Mouse (Mus musculus) ovary, postnatal 10 days (tissue): ENCODE results near the gene Rhcg.

ENCODE experiments used
- DNase-seq: peaks from one replicate; pipeline ENCODE4 v3.0.0; 2022; ENCODE audit warnings: low spot score

Gene Rhcg

GRCm38 (mm10) chr7:79617418-79617817, at the start of gene Rhcg:
TSS of gene Rhcg (minus strand) at chr7:79617657.
- no peak for DNase-seq

DNA sequence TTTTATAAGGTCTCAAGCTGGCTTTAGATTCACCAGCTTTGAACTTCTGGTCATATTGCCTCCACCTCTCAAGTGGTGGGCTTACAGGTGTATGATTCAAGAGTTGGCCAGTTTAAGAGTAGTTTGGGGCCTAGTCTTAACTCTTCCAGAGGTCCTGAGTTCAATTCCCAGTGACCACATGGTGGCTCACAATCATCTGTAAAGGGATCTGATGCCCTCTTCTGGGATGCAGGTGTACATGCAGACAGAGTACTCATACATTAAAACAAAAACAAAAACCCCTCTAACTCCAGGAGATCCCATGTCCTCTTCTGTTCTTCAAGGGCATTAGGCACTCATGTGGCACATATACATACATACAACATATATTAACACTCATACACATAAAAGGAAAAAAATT, 49.2 kb upstream of the Rhcg start:
- DNase-seq = no peak

DNA sequence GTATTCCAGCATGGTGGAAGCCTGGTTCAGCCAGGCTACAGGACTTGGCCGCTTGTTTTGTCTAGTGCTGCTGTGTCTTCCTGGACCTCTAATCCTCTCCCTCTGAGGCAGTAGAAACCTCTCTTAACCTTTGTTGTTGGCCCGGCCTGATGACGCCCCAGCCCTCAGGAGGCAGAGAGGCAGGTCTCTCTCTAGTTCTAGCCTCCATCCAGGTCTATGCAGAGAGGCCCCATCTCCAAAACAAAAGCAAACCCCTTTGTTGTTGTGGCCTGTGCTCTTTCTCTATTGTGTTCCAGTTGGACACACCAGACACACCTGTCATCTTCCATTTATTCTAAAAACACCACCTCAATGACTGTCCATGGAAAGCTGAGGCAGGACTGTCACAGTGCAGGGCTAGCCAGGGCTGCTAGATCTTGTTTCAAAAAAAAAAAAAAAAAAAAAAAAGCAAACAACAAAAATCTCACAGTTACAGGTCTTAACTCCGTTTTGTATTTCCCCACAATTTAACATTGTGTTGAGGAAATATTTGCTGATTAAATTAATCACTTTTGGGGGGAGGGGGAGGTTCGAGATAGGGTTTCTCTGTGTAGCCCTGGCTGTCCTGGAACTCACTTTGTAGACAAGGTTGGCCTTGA, 43.9 kb upstream of the Rhcg start:
- no peak for DNase-seq

DNA sequence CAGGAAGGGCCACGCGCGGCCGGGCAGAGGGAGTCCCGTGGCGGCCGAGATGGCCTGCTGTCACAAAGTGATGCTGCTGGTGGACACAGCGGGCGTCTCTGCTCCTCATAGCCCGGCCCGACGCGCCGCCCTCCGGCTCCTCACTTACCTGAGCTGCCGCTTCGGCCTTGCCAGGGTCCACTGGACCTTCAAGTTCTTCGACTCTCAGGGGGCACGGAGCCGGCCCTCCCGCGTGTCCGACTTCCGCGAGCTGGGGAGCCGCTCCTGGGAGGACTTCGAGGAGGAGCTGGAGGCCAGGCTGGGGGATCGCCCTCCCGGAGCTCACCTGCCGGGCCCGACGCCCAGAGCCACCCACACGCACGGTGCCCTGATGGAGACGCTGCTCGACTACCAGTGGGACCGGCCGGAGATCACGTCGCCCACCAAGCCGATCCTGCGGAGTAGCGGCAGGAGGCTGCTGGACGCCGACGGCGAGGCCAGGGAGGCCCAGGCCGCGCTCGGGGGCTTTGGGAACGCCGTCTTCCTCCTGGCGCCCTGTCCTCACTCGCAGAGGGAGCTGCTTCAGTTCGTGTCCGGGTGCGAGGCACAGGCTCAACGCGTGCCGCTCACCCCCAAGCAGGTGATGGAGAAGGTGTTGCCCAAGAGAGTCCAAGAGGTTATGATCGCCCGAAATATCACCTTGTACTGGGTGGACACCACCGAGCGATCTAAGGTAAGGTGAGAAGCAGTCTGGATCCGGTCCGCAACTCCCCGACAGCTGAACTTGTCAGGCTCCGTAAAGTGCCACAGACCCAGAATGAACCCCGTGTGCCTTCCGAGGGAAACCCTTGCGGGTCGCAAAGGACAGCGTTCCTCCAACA, 43.1 kb upstream of the Rhcg start:
- no peak for DNase-seq

DNA sequence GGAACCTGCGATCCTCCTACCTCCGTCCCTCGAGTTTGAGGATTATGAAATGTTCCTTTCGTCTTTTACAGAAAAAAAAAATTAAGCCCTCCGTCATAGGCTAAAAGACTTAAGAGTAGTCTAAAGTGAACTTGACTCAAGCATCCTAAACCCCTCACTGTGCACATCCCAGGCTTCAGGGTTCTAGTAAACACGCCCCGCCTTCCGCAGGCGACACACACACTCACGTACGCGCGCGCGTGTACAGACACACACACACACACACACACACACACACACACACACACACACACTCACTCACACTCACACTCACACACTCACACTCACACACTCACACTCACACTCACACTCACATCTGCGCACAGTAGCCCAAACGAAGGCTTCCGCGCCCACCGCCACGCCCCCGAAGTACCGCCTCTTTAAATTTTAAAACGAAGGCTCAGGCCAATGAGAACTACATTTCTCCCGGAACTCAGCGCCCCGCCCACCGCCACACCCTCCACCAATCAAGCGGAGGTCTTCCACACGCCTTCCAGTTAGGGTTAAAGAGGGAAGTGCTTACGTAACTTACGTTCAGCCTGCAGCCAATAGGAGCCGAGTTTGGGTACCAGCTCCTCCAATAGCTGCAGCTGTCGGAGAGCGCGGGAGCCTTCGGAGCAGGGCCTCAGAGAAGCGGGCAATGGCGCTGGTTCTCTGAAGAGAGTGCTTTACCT, 42.3 kb upstream of the Rhcg start, which contains the start of gene Ticrr:
Ticrr (plus strand) TSS at position 619 of the 713 bp plus-strand sequence.
- DNase-seq = peak; percentile 83

DNA sequence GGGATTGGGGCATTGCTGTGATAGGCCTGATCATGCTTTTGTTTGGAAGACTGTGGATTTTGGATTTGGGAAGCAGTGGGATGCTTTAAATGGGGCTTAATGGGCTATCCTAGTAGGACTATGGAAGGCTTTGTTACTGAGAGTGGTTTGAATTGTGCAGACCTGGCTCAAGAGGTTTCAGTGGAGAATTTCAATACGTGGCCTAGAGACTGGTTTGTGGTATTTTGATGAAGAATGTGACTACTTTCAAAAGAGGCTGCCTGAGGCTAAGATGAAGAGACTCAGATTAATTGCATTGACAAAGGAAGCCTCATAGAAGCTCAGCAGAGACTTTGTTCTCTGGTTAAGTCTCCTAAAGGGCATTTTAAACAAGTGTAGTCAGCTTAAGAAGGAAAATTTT, 37.1 kb upstream of the Rhcg start:
- no peak for DNase-seq

DNA sequence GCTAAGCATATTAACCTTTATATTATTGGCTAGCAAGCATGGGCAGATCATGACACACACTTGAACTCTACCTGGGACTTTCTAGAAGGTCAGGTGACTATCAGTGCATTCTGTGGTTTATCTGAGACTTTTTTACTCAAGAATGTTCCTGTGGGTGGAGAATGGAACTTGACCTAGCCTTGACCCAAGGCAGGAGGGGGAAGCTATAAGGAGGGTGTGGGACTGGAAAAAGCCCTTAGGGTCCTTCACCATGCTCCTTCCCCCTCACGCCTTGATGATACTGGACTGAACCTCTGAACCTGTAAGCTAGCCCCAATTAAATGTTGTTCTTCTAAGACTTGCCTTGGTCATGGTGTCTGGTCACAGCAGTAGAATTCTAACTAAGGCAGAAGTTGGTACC, 36.7 kb upstream of the Rhcg start:
- DNase-seq = no peak

GRCm38 (mm10) chr7:79649005-79649404, 31.5 kb upstream of the Rhcg start:
- peak; percentile 24 for DNase-seq

DNA sequence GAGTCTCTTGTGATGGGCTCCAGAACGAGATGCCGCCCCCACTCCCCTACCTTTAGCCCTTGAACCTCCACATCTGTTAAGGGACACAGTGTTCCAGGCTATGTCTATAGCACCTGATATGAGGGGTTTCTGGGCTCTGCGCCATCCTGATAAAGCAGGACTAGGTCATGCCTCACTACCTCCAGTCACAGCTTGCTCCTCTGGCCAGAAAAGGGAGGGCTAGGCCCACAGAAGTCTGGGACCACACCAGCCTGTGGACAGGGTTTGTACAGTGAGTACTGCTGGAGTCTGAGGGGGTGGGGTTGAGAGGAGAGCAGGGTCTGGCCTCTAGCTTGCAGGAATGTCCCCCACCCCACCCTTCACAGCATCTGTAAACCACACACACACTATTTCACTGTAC, 29.8 kb upstream of the Rhcg start:
- DNase-seq = no peak

DNA sequence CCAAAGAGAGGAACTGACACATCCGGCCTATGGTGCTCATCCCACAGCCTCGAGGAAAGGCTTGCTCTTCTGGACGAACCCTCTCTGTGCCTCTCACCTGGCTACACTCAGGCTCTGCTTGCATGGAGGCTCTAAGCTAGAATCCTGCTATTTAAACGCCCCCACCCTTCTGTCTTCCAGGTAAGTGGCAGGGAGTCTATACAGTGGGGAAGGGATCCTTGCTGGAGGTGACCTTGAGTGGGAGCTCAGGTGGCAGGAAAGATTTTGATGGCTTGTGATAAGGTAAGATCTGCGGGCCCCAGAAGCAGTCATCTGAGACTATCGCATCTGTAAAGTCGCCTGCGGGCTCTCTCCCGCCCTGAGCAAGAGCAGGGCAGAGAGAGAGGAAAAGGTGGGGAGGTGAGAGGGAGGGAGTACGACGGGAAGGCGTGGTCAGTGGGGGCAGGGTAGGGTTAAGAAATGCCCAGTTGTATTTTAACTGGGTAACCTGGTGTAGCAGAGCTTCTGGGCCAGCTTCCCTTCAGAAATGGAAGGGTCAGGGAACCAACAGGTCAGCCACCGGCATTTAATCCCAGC, 14.4 kb upstream of the Rhcg start:
- DNase-seq = no peak

DNA sequence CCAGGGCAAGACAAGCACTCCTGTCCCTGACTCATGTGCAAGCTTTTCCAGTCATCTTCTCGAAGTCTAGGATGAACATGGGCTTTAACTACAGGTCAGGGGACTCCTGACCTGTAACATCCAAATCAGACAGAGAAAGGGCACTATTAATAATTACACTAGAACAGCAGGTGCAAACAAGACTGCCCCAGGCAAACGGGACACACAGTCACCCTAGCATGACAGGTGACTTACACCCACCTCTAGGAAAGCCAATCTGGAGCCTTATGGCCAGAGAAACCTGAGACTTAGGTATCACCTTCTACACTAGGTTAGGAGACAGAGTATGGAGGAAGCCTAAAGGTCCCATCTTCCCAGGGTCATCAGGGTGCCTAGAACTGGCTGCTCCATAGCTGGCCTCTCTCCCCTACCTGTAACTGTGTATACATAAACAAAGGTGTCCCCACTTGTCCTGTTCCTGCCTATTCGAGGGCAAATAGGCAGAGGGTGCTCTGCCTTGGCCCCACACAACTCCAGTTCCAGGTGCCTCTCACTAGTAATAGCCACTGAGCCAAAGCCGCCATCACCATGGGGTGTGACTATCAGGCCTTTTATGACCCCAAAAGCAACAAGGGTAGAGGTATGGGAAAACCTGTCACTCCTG, 10.9 kb upstream of the Rhcg start:
- DNase-seq = no peak

DNA sequence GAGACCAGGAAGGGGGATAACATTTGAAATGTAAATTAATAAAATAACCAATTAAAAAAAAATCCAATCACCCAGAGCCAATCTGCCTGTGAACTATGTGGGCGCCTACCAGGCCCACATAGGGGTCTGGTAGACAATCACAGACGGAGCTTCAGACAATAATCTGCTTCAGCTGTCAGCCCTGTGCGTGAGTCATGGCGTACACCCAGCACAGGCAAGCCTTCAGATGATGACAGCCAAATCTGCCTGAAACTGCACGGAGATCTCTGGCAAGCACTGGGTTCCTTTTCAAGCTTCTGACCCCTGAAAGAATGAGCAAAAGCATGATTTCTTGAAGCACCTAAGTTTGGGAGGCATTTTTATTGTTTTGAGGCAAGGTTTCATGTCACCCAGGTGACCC, 8.7 kb upstream of the Rhcg start:
- no peak for DNase-seq

DNA sequence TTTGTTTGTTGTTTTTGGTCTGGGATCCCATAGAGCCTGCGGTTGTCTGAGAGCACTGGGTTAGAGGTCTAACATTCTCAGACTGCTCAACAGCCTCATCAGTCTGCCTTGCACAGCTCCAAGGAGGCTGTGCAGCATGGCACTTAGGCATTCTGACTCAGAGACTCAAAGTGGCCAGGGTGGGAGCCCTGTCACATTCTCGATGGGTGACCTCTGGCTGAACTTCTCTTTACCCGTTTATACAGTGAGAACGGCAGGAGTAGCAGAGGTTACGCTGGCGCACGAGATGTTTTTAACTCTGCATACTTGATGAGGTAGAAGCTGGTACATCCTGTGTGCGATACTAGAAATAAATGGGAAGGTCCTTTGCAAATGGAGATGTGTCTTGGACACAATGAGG, 5.6 kb upstream of the Rhcg start:
- DNase-seq = no peak

GRCm38 (mm10) chr7:79619493-79619892, 2.0 kb upstream of the Rhcg start:
- no peak for DNase-seq

DNA sequence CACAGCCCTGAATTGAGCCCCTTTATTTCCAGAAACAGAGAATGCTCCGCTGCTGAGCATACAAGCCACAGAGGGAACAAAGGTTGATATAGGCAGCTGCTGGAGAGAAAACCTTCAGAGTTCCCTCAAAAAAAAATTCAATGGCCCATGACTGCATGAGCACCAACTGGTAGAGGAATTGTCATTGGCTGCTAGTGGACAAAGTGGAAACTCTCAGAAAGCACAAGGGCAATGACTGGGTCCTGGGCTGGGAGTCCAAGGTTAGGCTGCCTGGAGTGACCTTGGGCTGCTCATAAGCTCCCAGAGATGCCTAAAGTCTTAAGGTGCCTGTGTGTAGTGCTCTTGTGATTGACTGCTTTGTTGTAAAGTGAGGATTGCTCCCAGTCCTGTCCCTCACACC, 1.5 kb downstream of the Rhcg start:
- DNase-seq = no peak

DNA sequence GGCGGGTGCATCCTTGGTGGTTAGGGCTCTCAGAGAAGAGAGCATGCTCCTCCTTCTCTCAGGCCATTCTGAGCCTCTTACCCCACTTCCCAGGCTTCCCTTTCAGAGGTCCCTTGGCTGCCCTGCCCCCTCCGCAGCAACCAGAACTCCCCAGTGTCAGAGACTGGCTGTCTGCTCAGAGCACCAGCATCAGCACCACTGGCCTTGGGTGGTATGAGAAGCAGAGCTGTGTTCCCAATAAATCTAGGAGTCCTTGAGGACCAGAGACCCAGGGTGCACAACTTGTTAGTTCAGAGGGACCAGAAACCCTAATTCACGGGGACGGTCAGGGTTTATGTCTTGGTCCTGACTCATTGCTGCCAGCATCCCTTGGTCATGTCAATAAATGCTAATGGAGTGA, 2.4 kb downstream of the Rhcg start:
- DNase-seq = no peak

DNA sequence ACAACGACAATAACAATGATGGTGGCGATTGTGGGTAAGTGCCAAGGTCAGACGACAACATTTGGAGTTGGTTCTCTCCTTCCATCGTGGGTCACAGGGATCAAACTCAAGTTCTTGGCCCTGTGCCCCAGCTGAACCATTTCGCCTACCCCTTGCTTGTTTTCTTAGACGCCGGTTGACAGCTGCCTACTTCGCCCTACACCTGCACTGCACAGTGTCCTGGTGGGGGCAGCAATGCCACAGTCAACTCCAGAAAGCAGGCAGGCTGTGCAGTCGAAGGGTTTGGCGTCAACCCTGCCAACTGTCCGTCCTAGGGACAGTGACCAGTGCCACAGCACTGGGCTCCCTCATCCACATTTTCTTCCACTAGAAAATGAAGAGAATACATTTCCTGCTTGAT, 4.1 kb downstream of the Rhcg start:
- no peak for DNase-seq

DNA sequence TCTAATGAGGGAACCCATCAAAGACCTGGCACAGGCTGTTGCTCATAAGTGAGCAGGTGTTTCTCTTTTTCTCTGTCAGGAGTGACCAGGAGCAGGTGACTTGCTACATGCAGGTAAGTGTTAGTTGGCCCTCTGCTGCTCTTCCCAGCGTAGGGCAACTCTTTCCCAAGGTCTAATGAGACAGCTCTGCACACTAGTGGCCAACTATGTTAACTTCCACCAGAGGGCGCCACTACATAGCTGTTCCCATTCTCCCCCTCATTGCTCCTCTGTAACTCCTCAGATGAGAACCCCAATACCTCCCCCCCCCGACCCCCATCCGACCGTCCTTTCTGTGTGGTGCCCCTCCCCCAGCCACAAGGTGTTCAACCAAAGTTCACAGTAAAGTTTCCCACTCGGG, 4.7 kb downstream of the Rhcg start:
- DNase-seq = no peak

- no peak for DNase-seq
Measured at GRCm38 (mm10) chr7:79611901-79612300, 5.6 kb downstream of the Rhcg start.

DNA sequence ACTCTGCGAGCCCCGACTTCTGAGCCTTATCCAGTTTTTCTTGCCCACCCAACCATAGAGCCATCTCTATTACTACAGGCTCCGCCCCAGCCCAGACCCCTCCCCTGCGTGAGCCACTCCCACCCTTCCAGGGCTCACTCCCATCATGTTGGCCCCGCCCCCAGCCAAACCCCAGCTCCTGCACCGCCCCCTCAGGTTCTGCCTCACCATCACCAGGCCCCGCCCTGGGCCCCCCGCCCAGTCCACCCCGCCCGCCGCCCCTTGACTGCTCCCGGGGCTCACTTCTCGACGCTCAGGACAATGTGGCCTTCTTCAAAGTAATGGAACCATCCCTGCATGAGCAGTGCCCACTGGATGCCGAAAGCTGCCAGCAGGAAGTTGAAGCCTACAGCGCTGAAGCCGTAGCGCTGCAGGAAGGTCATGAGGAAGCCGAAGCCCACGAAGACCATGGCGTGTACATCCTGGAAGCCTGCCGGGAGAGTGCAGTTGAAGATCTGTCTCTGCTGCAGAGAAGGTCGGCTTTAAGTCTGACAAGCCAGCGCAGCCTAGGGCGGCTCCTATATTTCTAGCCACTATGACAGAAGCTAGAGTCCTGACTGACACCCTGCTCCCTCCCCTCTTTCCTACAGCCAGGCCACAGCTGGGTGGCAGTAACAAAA, 10.1 kb downstream of the Rhcg start:
- no peak for DNase-seq

GRCm38 (mm10) chr7:79606766-79607165, 10.7 kb downstream of the Rhcg start:
- no peak for DNase-seq

DNA sequence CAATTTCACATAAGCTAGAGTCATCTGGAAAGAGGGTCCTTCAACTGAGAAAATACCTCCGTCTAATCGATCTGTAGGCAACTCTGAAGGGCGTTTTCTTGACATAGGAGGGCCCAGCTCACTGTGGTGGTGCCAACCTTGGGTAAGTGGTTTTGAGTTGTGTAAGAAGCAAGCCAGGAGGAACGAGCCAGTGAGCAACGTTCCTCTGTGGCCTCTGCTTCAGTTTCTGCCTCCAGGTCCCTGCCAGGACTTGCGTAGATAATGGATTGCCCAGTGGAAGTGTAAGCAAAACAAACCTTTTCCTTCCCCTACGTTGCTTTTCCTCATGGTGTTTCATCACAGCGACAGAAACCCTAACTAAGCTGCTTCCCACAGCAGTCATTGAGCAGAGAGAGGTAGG, 15.5 kb downstream of the Rhcg start:
- DNase-seq = no peak
